Mouse (Mus musculus) MEL (cell line): Measurements from ENCODE around the gene Ddx56. TPM values are rescaled to one million over a fixed set of nuclear protein-coding genes. Genes with fewer than 3 reads are reported as not detected.

Source experiments
- DNase-seq: peaks from one replicate; pipeline ENCODE4 v3.0.0; 2011; ENCODE audit warnings: low read depth, low spot score
- H3K27ac ChIP-seq: 2 replicates; pipeline ENCODE4 v1.5.1; 2012; ENCODE audit warnings: low read depth, mild to moderate bottlenecking, control low read depth, low read length, moderate library complexity; ENCODE audit not compliant: control insufficient read depth
- H3K27me3 ChIP-seq, 2 experiments: fragments of 150-350 bp in 1 of 2; sonication (generic) in 1 of 2; 2 replicates each; pipeline ENCODE4 v1.6.1; 2012; ENCODE audit warnings: low read length in 2 of 2, mild to moderate bottlenecking in 2 of 2, improper control_type of control experiment in 1 of 2, moderate library complexity in 1 of 2; ENCODE audit not compliant: insufficient read depth in 2 of 2, control insufficient read depth in 1 of 2
- H3K36me3 ChIP-seq, 2 experiments: 2 replicates each; pipeline ENCODE4 v1.6.1; 2012 to 2014; ENCODE audit warnings: low read length in 2 of 2, improper control_type of control experiment in 1 of 2, inconsistent platforms in 1 of 2, mild to moderate bottlenecking in 1 of 2; ENCODE audit not compliant: insufficient read depth in 2 of 2, control insufficient read depth in 1 of 2
- H3K4me1 ChIP-seq, 2 experiments: fragments of 150-350 bp in 1 of 2; sonication (generic) in 1 of 2; 2 replicates each; pipeline ENCODE4 v1.6.1; 2012; ENCODE audit warnings: low read length in 2 of 2, improper control_type of control experiment in 1 of 2, mild to moderate bottlenecking in 1 of 2; ENCODE audit not compliant: insufficient read depth in 2 of 2, control insufficient read depth in 1 of 2
- H3K4me3 ChIP-seq, 2 experiments: fragments of 150-350 bp in 1 of 2; sonication (generic) in 1 of 2; 2 replicates each; pipeline ENCODE4 v1.5.1; 2012; ENCODE audit warnings: low read depth in 2 of 2, low read length in 2 of 2, mild to moderate bottlenecking in 2 of 2, moderate library complexity in 2 of 2, control low read depth in 1 of 2, improper control_type of control experiment in 1 of 2; ENCODE audit not compliant: control insufficient read depth in 1 of 2, insufficient read depth in 1 of 2
- H3K79me2 ChIP-seq: 2 replicates; pipeline ENCODE4 v1.6.1; 2012; ENCODE audit warnings: mild to moderate bottlenecking, low read length, moderate library complexity; ENCODE audit not compliant: control insufficient read depth, poor library complexity, insufficient read depth
- H3K9ac ChIP-seq: 2 replicates; pipeline ENCODE4 v1.6.1; 2012; ENCODE audit warnings: low read depth, mild to moderate bottlenecking, control low read depth, low read length, moderate library complexity; ENCODE audit not compliant: control insufficient read depth, poor library complexity, severe bottlenecking
- H3K9me3 ChIP-seq: fragments of 150-350 bp; sonication (generic); replicated peaks from 2 replicates; pipeline ENCODE4 v1.6.1; 2012; ENCODE audit warnings: mild to moderate bottlenecking, low read length, improper control_type of control experiment, moderate library complexity; ENCODE audit not compliant: insufficient read depth
- BHLHE40 ChIP-seq: IDR thresholded peaks from 2 replicates; pipeline ENCODE4 v1.6.1; 2012; ENCODE audit warnings: low read depth, mild to moderate bottlenecking, inconsistent platforms, low read length, improper control_type of control experiment, borderline replicate concordance
- CHD2 ChIP-seq: IDR thresholded peaks from 2 replicates; pipeline ENCODE4 v1.6.1; 2011; ENCODE audit warnings: low read length, improper control_type of control experiment
- CTCF ChIP-seq, 3 experiments: IDR thresholded peaks in 2 of 3; conservative IDR thresholded peaks in 1 of 3; 2 replicates each; pipeline ENCODE4 v1.5.1; 2011 to 2012; ENCODE audit warnings: low read length in 3 of 3, low read depth in 2 of 3, mild to moderate bottlenecking in 2 of 3, improper control_type of control experiment in 1 of 3, inconsistent platforms in 1 of 3, mixed read lengths in 1 of 3, moderate library complexity in 1 of 3; ENCODE audit not compliant: control insufficient read depth in 1 of 3, insufficient read depth in 1 of 3, poor library complexity in 1 of 3, severe bottlenecking in 1 of 3
- ELF1 ChIP-seq: IDR thresholded peaks from 2 replicates; pipeline ENCODE4 v1.6.1; 2014; ENCODE audit warnings: low read depth, mild to moderate bottlenecking, inconsistent platforms, low read length, improper control_type of control experiment, moderate library complexity
- ETS1 ChIP-seq: IDR thresholded peaks from 2 replicates; pipeline ENCODE4 v1.6.1; 2012; ENCODE audit warnings: low read depth, mild to moderate bottlenecking, inconsistent platforms, low read length, improper control_type of control experiment, moderate library complexity
- GABPA ChIP-seq: IDR thresholded peaks from 2 replicates; pipeline ENCODE4 v1.6.1; 2012; ENCODE audit warnings: low read depth, mild to moderate bottlenecking, inconsistent platforms, low read length, improper control_type of control experiment, moderate library complexity
- MXI1 ChIP-seq: IDR thresholded peaks from 2 replicates; pipeline ENCODE4 v1.6.1; 2011; ENCODE audit warnings: mild to moderate bottlenecking, low read depth, low read length, improper control_type of control experiment
- MYB ChIP-seq: IDR thresholded peaks from 2 replicates; pipeline ENCODE4 v1.6.1; 2011; ENCODE audit warnings: mild to moderate bottlenecking, low read depth, low read length, improper control_type of control experiment
- MYC ChIP-seq: IDR thresholded peaks from 2 replicates; pipeline ENCODE4 v1.6.1; 2011; ENCODE audit warnings: low read depth, mild to moderate bottlenecking, low read length, improper control_type of control experiment, moderate library complexity
- NELFE ChIP-seq: IDR thresholded peaks from 2 replicates; pipeline ENCODE4 v1.6.1; 2011; ENCODE audit warnings: low read depth, low read length, improper control_type of control experiment
- POLR2A ChIP-seq, 2 experiments: IDR thresholded peaks; 2 replicates each; pipeline ENCODE4 v1.6.1; 2011 to 2012; ENCODE audit warnings: low read length in 2 of 2, mild to moderate bottlenecking in 2 of 2, control low read depth in 1 of 2, improper control_type of control experiment in 1 of 2, low read depth in 1 of 2, moderate library complexity in 1 of 2; ENCODE audit not compliant: control insufficient read depth in 1 of 2, insufficient read depth in 1 of 2, poor library complexity in 1 of 2
- RAD21 ChIP-seq: IDR thresholded peaks from 2 replicates; pipeline ENCODE4 v1.6.1; 2011; ENCODE audit warnings: mild to moderate bottlenecking, low read depth, low read length, improper control_type of control experiment
- RCOR1 ChIP-seq: IDR thresholded peaks from 2 replicates; pipeline ENCODE4 v1.6.1; 2012; ENCODE audit warnings: low read depth, mild to moderate bottlenecking, inconsistent platforms, low read length, improper control_type of control experiment
- SIN3A ChIP-seq: IDR thresholded peaks from 2 replicates; pipeline ENCODE4 v1.6.1; 2012; ENCODE audit warnings: low read length, improper control_type of control experiment, inconsistent platforms
- SMC3 ChIP-seq: IDR thresholded peaks from 2 replicates; pipeline ENCODE4 v1.6.1; 2011; ENCODE audit warnings: low read depth, low read length, improper control_type of control experiment
- TAL1 ChIP-seq: IDR thresholded peaks from 2 replicates; pipeline ENCODE4 v1.6.1; 2012; ENCODE audit warnings: mild to moderate bottlenecking, inconsistent platforms, low read length, moderate library complexity, mixed read lengths
- ZC3H11A ChIP-seq: IDR thresholded peaks from 2 replicates; pipeline ENCODE4 v1.6.1; 2012; ENCODE audit warnings: low read depth, mild to moderate bottlenecking, inconsistent platforms, low read length, improper control_type of control experiment
- ZKSCAN1 ChIP-seq: IDR thresholded peaks from 2 replicates; pipeline ENCODE4 v1.6.1; 2012; ENCODE audit warnings: low read depth, mild to moderate bottlenecking, inconsistent platforms, low read length, improper control_type of control experiment, moderate library complexity
- ZNF384 ChIP-seq: IDR thresholded peaks from 2 replicates; pipeline ENCODE4 v1.6.1; 2012; ENCODE audit warnings: low read depth, mild to moderate bottlenecking, inconsistent platforms, low read length, improper control_type of control experiment
- polyA plus RNA-seq, 2 experiments: library from polyadenylated mRNA; stranded (reverse) in 1 of 2; unstranded in 1 of 2; fragments of >175 nt in 1 of 2; fragments of >200 nt in 1 of 2; gene quantifications; 2 replicates each; pipeline versions ENCODE4 v1.2.1 to v1.2.4; 2012; ENCODE audit warnings: low replicate concordance in 2 of 2, low read depth in 1 of 2; ENCODE audit not compliant: insufficient read length in 2 of 2, insufficient read depth in 1 of 2, missing spikeins in 1 of 2
- total RNA-seq: library from RNA; depleted of rRNA; stranded (reverse); fragments of 300-350 nt; gene quantifications from 2 replicates; pipeline ENCODE4 v1.2.3, GENCODE M21; 2012

The Ddx56 gene
- total and polyA plus RNA-seq, 3 experiments = 138 to 201 TPM; not detected in 1

- H3K36me3 ChIP-seq = peaks cover 12 to 17% of the 10 kb centered on the region in 2 experiments
These were observed 951 bp downstream of the Ddx56 start for GRCm38 (mm10) chr11:6266621-6267020.

GRCm38 (mm10) chr11:6261434-6262082 is 6.0 kb downstream of the Ddx56 start:
- Histone ChIP-seq H3K9ac (no peak overlapping the region), H3K4me1 (peaks cover 0 to 7% of the 10 kb centered on the region in 2 experiments; a peak in 3 of 4 replicates), H3K27me3 (no peaks in the 10 kb centered on the region), H3K79me2 (peaks cover 12% of the 10 kb centered on the region), H3K36me3 (peaks cover 9 to 26% of the 10 kb centered on the region in 2 experiments), H3K4me3 (no peak overlapping the region), H3K27ac (no peak overlapping the region), H3K9me3 (no peaks in the 10 kb centered on the region)
- no peak for TF ChIP-seq CHD2
- TF ChIP-seq TAL1 = no peak
- peak; percentile 92 to 100 (median 95) for TF ChIP-seq CTCF (IDR thresholded peaks at IDR 0.05 in 2 of 3, conservative IDR thresholded peaks at IDR 0.05 in 1 of 3; ENCODE audit: control insufficient read depth in 1 of 3, insufficient read depth in 1 of 3, low read depth in 2 of 3, low read length in 3 of 3, poor library complexity in 1 of 3, severe bottlenecking in 1 of 3)
- TF ChIP-seq MXI1 = 0 out of 2 replicates have a peak, but pooled peaks have one; percentile 37
- peak; percentile 61; the same call in 1 of the 2 replicates for TF ChIP-seq MYC
- TF ChIP-seq SMC3 = peak; percentile 83
- no peak for TF ChIP-seq ZNF384
- TF ChIP-seq NELFE = no peak
- TF ChIP-seq RAD21 = peak; percentile 57
- no peak for TF ChIP-seq ZKSCAN1
- no peak for TF ChIP-seq RCOR1
- TF ChIP-seq ZC3H11A = peak; percentile 51; the same call in 1 of the 2 replicates
- TF ChIP-seq POLR2A (IDR thresholded peaks at IDR 0.05; ENCODE audit: control insufficient read depth in 1 of 2, insufficient read depth in 1 of 2, low read depth in 1 of 2, low read length in 2 of 2, poor library complexity in 1 of 2) = peak in 1 of 2 experiments; percentile 45; a peak in 2 of 4 replicates
- no peak for TF ChIP-seq GABPA
- 0 out of 2 replicates have a peak, but pooled peaks have one; percentile 26 for TF ChIP-seq BHLHE40
- no peak for TF ChIP-seq ETS1
- TF ChIP-seq ELF1 = 0 out of 2 replicates have a peak, but pooled peaks have one; percentile 2
- TF ChIP-seq SIN3A = 0 out of 2 replicates have a peak, but pooled peaks have one; percentile 27
- no peak for TF ChIP-seq MYB
- peak; percentile 90 for DNase-seq

More at GRCm38 (mm10) chr11:6266621-6267020, 951 bp downstream of the Ddx56 start:
- H3K4me1 ChIP-seq = peaks cover 0 to 14% of the 10 kb centered on the region in 2 experiments; a peak in 3 of 4 replicates
- no peaks in the 10 kb centered on the region for H3K27me3 ChIP-seq
- H3K27ac ChIP-seq = no peak overlapping the region
- no peak for DNase-seq
- peak overlapping the region; percentile 79 for H3K9ac ChIP-seq
- TF ChIP-seq POLR2A (IDR thresholded peaks at IDR 0.05; ENCODE audit: control insufficient read depth in 1 of 2, insufficient read depth in 1 of 2, low read depth in 1 of 2, low read length in 2 of 2, poor library complexity in 1 of 2) (0 out of 4 replicates have a peak, but pooled peaks of 1 of the 2 experiments have one; percentile 26), SMC3 (no peak), SIN3A (no peak), TAL1 (no peak), ZKSCAN1 (no peak)
- peaks cover 21% of the 10 kb centered on the region for H3K79me2 ChIP-seq
- H3K9me3 ChIP-seq = no peaks in the 10 kb centered on the region
- H3K4me3 ChIP-seq = peak overlapping the region; percentile 62 to 71
